Mouse (Mus musculus) mouse embryonic stem cell (cell line): ENCODE measurements around the gene Stx5a.

Source experiments
- in situ Hi-C, 2 experiments: fragments of 300-500 bp; cut with MboI; formaldehyde crosslinking; loops; 1 replicate in 1 of 2; 3 replicates in 1 of 2; pipeline ENCODE4 v1.14.3; 2019 to 2020; ENCODE audit warnings: low sequenced_read_pairs in 2 of 2, low pct_unique_long_range_greater_than_20kb in 1 of 2, mixed read lengths in 1 of 2; ENCODE audit not compliant: unreplicated experiment in 1 of 2

Stx5a gene

GRCm38 (mm10) chr19:8772996-8773395 lies 31.8 kb downstream of the Stx5a start:
- in situ Hi-C loops = no loop called here

GRCm38 (mm10) chr19:8773409-8773808 lies 32.2 kb downstream of the Stx5a start:
- in situ Hi-C loops = no loop called here

GRCm38 (mm10) chr19:8774086-8774835 lies 33.0 kb downstream of the Stx5a start, which contains the start of gene Tmem179b:
Tmem179b (minus strand) TSS chr19:8774467.
- in situ Hi-C loops = no loop called here

GRCm38 (mm10) chr19:8774951-8775421 lies 33.8 kb downstream of the Stx5a start:
- in situ Hi-C loops = no loop called here

- in situ Hi-C loops = no loop called here
These were observed 45.0 kb downstream of the Stx5a start, which contains the start of gene Taf6l for GRCm38 (mm10) chr19:8786008-8786781. Taf6l (minus strand) TSS chr19:8786417.

GRCm38 (mm10) chr19:8788521-8788920 lies 47.3 kb downstream of the Stx5a start:
- in situ Hi-C loops = no loop called here

DNA sequence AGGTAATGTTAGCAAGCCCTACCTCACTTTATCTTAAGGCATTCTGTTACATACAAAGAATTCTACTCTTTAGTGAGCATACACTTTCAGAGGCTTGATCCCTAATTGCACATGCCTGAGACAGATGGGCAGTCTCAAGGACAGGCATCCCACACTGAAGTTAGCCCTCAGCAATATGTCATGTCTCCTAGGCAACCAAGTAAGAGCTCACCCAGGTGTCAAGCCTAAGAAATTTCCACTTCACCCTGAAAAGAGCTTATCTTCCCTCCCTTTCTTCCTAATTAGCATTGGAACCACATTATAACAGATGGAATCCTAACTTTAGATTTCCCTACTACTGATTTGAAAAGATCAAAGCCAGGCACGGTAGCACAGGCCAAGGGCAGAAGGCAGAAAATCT lies 48.0 kb downstream of the Stx5a start:
- in situ Hi-C loops = no loop called here

DNA sequence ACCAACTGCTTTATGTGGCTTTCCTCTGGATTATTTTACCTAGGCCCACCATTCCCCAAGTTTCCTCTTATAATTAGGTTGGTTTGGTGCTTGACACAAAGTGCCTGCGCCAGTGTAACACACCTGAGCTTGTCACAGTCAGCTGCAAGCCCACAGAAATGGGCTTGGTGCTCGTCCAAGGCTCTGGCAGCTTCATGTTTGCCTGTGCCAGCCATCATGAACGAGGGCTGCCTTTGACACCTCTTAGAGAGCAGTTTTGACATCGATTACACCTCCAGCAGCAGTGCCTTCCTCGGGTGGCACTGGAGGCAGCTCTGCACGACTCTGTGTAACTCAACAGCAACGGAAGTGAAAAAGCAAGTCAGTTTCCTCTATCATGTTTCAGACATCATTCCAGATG lies 49.0 kb downstream of the Stx5a start:
- in situ Hi-C loops = no loop called here

DNA sequence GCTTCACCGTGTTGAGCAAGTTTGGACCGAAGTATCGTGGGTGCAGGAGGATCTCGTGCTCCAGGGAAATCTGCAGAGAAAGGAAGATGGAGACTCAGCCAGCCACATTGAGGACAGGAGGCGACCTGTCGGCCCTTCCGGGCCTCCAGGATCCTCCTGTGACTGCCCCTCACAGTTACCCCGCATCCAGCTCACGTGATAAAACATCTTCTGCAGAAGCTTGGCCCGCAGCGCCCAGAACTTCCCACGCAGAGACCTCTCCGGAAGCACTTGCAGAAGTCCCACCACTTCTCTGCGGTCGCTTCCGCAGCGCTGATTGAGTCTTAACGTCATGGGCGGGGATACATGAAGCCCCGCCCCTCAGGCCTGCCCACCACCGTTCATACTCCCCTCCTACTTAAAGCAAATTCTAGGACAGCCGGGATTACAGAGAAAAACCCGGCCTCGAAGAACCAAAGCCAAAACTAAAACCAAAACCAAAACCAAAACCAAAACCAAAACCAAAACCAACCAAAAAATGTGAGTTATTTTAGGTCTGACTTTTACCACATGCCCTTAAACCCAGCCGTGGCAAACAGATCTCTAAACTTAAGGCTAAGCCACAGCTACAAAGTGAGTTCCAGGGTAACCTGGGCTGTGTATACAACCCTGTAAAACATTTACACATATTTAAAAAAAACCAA lies 57.2 kb downstream of the Stx5a start, which contains the start of gene Polr2g:
Polr2g (minus strand) TSS at position 314 of the 683 bp plus-strand sequence.
- in situ Hi-C loops = no loop called here

DNA sequence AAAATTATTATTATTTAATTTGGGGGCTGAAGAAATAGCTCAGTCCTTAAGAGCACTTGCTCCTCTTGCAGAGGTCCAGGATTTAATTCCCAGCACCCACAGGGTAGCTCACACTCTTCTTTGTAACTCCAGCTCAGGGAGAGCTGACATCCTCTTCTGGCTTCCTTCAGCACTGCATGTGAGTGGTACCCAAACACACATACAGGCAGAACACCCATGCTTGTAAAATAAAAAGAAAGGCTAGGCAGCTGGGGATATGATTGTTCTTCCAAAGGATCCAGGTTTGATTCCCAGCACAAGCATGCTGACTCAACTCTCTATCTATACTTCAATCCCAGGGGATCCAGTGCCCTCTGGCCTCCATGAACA lies 57.7 kb downstream of the Stx5a start:
- in situ Hi-C loops = no loop called here

DNA sequence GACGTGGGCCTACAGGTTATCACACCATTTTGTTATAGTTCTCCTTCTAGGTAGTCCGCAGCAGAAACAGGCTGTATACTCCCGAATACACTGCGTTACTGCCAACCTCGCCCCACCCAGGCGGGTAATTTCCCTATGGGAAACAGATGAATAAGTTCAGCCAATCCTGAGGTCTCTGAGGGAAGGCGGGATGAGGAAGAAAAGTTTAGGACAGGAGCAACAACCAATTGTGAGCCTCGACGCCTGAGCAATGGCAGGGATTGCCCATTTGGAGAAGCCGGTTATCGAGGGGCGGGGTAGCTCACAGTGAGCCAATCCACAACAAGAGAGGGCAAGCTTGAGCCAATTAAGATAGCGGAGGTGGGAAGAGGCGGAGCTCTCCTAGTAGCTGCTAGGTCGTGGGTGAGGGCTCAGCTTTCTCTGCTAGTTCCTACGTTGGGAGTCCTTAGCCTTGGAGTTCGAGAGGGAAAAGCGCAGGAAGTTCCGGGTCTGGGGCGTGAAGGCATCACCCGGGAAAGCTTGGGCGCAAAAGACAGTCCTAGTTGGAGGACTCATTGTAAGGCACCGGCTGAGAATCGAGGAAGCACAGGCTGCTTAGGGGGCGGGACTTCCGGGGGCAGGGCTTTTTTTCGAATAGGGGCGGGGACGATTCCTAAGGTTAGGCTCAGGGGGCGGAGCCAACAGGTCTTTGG lies 61.1 kb downstream of the Stx5a start, which contains the start of gene Zbtb3:
Zbtb3 (plus strand) TSS at position 426 of the 692 bp plus-strand sequence.
- in situ Hi-C loops = no loop called here

- in situ Hi-C loops = no loop called here
These were observed 62.1 kb downstream of the Stx5a start for GRCm38 (mm10) chr19:8803204-8803780.

GRCm38 (mm10) chr19:8803879-8804660 lies 62.9 kb downstream of the Stx5a start:
- in situ Hi-C loops = no loop called here
